Mouse (Mus musculus) stomach, embryonic 14.5 days (tissue): ENCODE measurements around the gene Smg5. TPM values are rescaled to one million over a fixed set of nuclear protein-coding genes. Genes with fewer than 3 reads are reported as not detected.
"Not testable (repeated sequence)": the region's sequence is repeated elsewhere in the genome, so short reads cannot be mapped to it uniquely, and the experiment has no call there.

Source experiments
- ATAC-seq: fragments of 200-750 bp; cut with Nextera tagmentation; 2 replicates; pipeline ENCODE4 v1.8.0; 2017; ENCODE audit warnings: low read depth, moderate TSS enrichment; ENCODE audit not compliant: insufficient number of reproducible peaks, insufficient read depth, low FRiP score
- H3K27ac ChIP-seq: fragments of 300-500 bp; sonication (generic); 2 replicates; pipeline ENCODE4 v1.5.1; 2014; ENCODE audit warnings: mild to moderate bottlenecking, low read length, moderate library complexity, mixed read lengths
- H3K27me3 ChIP-seq: fragments of 300-500 bp; sonication (generic); 2 replicates; pipeline ENCODE4 v1.6.1; 2014; ENCODE audit warnings: low read length, control low read depth, mixed read lengths; ENCODE audit not compliant: control insufficient read depth, insufficient read depth
- H3K36me3 ChIP-seq: fragments of 300-500 bp; sonication (generic); 2 replicates; pipeline ENCODE4 v1.6.1; 2014; ENCODE audit warnings: mild to moderate bottlenecking, control low read depth, low read length, moderate library complexity, mixed read lengths; ENCODE audit not compliant: control insufficient read depth, insufficient read depth
- H3K4me1 ChIP-seq: fragments of 300-500 bp; sonication (generic); 2 replicates; pipeline ENCODE4 v1.6.1; 2014; ENCODE audit warnings: low read length, control low read depth, mixed read lengths; ENCODE audit not compliant: control insufficient read depth, insufficient read depth
- H3K4me2 ChIP-seq: fragments of 300-500 bp; sonication (generic); replicated peaks from 2 replicates; pipeline ENCODE4 v1.6.1; 2014; ENCODE audit warnings: low read depth, low read length, control low read depth
- H3K4me3 ChIP-seq: fragments of 300-500 bp; sonication (generic); 2 replicates; pipeline ENCODE4 v1.5.1; 2014; ENCODE audit warnings: low read depth, low read length, control low read depth
- H3K9ac ChIP-seq: fragments of 300-500 bp; sonication (generic); replicated peaks from 2 replicates; pipeline ENCODE4 v1.6.1; 2014; ENCODE audit warnings: low read depth, mild to moderate bottlenecking, control low read depth, low read length, moderate library complexity, mixed read lengths
- H3K9me3 ChIP-seq: fragments of 300-500 bp; sonication (generic); 2 replicates; pipeline ENCODE4 v1.6.1; 2016; ENCODE audit warnings: low read depth, low read length, control low read depth; ENCODE audit not compliant: control insufficient read depth
- WGBS: fragments of 180-500 bp; shearing (Covaris S2); extraction: QIAGEN DNeasy Blood & Tissue Kit; methylation state at CpG from one replicate; pipeline ENCODE4 v1.1.7; 2014; 5-methylcytosine and 5-hydroxymethylcytosine counted together
- polyA plus RNA-seq: library from polyadenylated mRNA; unstranded; fragments of >200 nt; fragmentation: Nextera tagmentation; extraction: Ambion mirVana; gene quantifications from 2 replicates; pipeline ENCODE4 v1.2.1, GENCODE M21; 2014

The Smg5 gene
- polyA plus RNA-seq, 1 experiment from 2014 or later = 38.9 TPM

GRCm38 (mm10) chr3:88372643-88373042, 36.6 kb downstream of the Smg5 start, which contains the start of gene Bglap3:
Bglap3 (minus strand) TSS chr3:88372743.
- WGBS = 92% methylated on average over 9 of the region's 9 CpGs
- ATAC-seq, H3K36me3 ChIP-seq: not testable (repeated sequence)

DNA sequence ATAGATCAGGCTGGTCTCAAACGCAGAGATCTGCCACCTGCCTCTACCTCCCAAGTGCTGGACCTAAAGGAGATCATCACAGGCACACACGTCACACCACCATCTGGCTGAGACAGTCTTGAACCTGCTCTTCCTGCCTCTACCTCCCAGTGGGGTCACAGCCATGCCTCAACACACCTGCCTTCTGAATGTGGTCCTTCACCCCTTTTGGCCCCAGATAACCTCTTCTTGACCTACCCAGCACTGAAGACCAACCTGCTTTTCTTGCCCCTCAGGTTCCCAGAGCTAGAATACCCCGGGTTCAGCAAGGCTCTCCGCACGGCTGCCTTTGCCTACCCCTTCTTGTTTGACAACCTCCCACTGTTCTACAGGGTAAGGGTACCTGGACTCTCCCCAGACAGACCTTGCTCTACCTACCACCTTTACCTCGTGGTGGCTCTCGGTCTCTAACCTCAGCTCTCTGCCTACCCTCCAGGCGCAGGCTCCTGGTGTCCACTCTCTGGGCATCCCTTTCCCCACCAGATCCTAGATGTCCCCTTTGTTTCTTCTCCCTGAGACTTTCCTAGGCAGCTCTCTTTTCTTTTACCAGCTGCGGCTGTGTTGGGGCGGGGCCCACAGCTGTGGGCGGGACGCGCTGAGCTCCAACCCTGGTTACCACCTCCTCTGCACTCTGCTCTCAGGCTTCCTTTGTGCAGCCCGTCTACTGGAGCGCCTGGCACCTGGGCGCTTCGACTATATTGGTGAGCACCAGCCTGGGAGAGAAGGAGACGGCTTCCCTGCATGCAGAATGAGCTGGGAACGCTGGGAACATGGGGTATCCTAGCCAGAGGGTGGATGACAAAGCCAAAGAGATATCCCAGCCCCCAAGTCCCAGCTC, 39.9 kb downstream of the Smg5 start:
- peak overlapping the region; percentile 32 for H3K4me2 ChIP-seq
- ATAC-seq = peak; percentile 87
- not testable (repeated sequence) for H3K36me3 ChIP-seq, H3K4me1 ChIP-seq, H3K9me3 ChIP-seq, H3K27me3 ChIP-seq, H3K9ac ChIP-seq
- H3K4me3 ChIP-seq = peak overlapping the region; percentile 11; the same call in 1 of the 2 replicates
- 10% methylated on average over 16 of the region's 19 CpGs for WGBS
- H3K27ac ChIP-seq = 0 out of 2 replicates have a peak overlapping the region, but pooled peaks have one; percentile 15

More at GRCm38 (mm10) chr3:88372643-88373042, 36.6 kb downstream of the Smg5 start, which contains the start of gene Bglap3:
- not testable (repeated sequence) for H3K9ac ChIP-seq, H3K27ac ChIP-seq, H3K4me2 ChIP-seq, H3K9me3 ChIP-seq, H3K27me3 ChIP-seq, H3K4me1 ChIP-seq, H3K4me3 ChIP-seq

- 0 out of 2 replicates have a peak overlapping the region, but pooled peaks have one; percentile 15 for H3K27ac ChIP-seq
- 19% methylated on average over 5 of the region's 7 CpGs for WGBS
Observed at GRCm38 (mm10) chr3:88376644-88377043, 40.6 kb downstream of the Smg5 start.

GRCm38 (mm10) chr3:88378599-88378998, 42.5 kb downstream of the Smg5 start, which contains the start of gene Bglap2:
Bglap2 (minus strand) TSS chr3:88378699.
- H3K4me1 ChIP-seq, ATAC-seq, H3K4me2 ChIP-seq, H3K9ac ChIP-seq, H3K27ac ChIP-seq, H3K4me3 ChIP-seq, H3K27me3 ChIP-seq, H3K36me3 ChIP-seq, H3K9me3 ChIP-seq: not testable (repeated sequence)
- WGBS = 69% methylated on average over 4 of the region's 5 CpGs

More at GRCm38 (mm10) chr3:88376644-88377043, 40.6 kb downstream of the Smg5 start:
- not testable (repeated sequence) for H3K27me3 ChIP-seq, H3K9ac ChIP-seq, H3K36me3 ChIP-seq, ATAC-seq, H3K4me1 ChIP-seq, H3K9me3 ChIP-seq, H3K4me3 ChIP-seq
- peak overlapping the region; percentile 32 for H3K4me2 ChIP-seq

DNA sequence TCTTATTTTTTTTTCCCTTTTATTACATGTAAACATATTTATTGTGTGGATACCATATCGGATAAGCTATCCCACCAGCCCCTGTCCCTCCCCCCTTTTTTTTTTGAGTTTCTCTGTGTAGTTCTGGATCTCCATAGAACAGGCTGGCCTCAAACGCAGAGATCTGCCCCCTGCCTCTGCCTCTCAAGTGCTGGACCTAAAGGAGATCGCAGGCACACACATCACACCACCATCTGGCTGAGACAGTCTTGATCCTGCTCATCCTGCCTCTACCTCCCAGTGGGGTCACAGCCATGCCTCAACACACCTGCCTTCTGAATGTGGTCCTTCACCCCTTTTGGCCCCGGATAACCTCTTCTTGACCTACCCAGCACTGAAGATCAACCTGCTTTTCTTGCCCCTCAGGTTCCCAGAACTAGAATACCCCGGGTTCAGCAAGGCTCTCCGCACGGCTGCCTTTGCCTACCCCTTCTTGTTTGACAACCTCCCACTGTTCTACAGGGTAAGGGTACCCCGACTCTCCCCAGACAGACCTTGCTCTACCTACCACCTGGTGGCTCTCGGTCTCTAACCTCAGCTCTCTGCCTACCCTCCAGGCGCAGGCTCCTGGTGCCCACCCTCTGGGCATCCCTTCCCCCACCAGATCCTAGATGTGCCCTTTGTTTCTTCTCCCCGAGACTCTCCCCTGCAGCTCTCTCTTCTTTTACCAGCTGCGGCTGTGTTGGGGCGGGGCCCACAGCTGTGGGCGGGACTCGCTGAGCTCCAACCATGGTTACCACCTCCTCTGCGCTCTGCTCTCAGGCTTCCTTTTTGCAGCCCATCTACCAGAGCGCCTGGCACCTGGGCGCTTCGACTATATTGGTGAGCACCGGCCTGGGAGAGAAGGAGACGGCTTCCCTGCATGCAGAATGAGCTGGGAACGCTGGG, 45.6 kb downstream of the Smg5 start:
- not testable (repeated sequence) for H3K9me3 ChIP-seq, H3K9ac ChIP-seq, H3K27ac ChIP-seq, H3K27me3 ChIP-seq, H3K36me3 ChIP-seq, H3K4me1 ChIP-seq
- Histone ChIP-seq H3K4me3 (0 out of 2 replicates have a peak overlapping the region, but pooled peaks have one; percentile 5), H3K4me2 (peak overlapping the region; percentile 25)
- ATAC-seq = peak; percentile 83
- WGBS = 7% methylated on average over 19 of the region's 22 CpGs

DNA sequence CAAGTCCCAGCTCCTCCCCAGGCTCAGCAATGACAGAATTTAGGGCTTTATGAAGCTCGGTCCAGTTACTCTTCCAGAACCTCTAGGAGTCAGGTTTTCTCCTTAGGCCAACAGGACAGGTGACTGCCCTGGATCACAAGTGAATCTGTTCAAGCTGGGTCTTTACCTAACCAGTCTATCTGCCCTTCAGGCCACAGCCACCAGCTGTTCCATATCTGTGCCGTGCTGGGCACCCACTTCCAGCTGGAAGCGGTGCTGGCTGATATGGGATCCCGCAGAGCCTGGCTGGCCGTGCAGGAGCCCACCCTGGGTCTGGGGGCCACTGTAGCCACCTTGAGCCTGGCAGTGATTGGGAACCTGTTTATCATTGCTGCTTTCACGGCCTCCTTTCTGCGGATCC, 46.3 kb downstream of the Smg5 start:
- H3K4me3 ChIP-seq, H3K4me1 ChIP-seq, H3K36me3 ChIP-seq, H3K9ac ChIP-seq, ATAC-seq, H3K9me3 ChIP-seq, H3K27ac ChIP-seq, H3K27me3 ChIP-seq: not testable (repeated sequence)
- WGBS = 22% methylated on average over 1 of the region's 7 CpGs
- H3K4me2 ChIP-seq = peak overlapping the region; percentile 25; the same call in 1 of the 2 replicates

- no peak within 1 kb of the TSS for H3K9ac ChIP-seq
- H3K9me3 ChIP-seq = no peaks in the 10 kb centered on the region
- no peaks in the 10 kb centered on the region for H3K36me3 ChIP-seq
- H3K27ac ChIP-seq = no peak within 1 kb of the TSS
- no peaks in the 10 kb centered on the region for H3K27me3 ChIP-seq
- no peaks in the 10 kb centered on the region for H3K4me1 ChIP-seq
- H3K4me2 ChIP-seq = no peak within 1 kb of the TSS
- ATAC-seq = no peak
- H3K4me3 ChIP-seq = no peak within 1 kb of the TSS
- WGBS = 77% methylated on average over 5 of the region's 5 CpGs
Observed at GRCm38 (mm10) chr3:88384364-88384763, 48.3 kb downstream of the Smg5 start, which contains the start of gene Bglap. Bglap (minus strand) TSS chr3:88384464.

DNA sequence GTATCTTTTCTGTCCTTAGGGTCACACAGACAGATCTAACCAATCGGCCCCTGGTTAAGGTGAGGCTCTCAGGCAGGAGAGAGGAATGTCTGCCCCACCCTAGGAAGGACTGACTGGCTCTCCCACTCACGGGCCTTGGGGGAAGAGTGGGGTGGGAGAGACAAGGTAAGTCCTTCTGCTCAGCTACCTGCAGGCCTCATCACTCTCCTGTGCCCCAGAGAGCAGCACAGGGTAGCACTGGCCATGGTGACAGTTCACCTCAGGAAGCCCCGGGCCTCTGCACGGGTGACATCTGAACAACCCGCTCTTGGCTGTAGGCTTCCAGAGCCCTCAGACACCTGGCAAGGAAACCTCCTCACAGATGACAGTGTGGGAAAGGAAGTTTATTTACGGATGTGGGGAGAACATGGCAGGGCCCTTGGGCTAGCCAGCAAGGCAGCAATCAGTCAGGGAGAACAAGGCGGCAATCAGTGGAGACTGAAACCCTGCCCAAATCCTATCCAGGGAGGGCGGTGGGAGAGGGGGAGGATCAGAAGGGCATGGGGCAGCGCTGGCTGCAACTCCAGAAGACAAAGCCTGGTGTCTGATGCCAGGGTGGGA, 57.8 kb downstream of the Smg5 start:
- Histone ChIP-seq H3K27ac (no peak overlapping the region), H3K4me2 (no peak overlapping the region), H3K27me3 (no peaks in the 10 kb centered on the region), H3K36me3 (peaks cover 4% of the 10 kb centered on the region), H3K9me3 (no peaks in the 10 kb centered on the region; the same call in 1 of the 2 replicates), H3K9ac (no peak overlapping the region), H3K4me3 (no peak overlapping the region), H3K4me1 (no peaks in the 10 kb centered on the region)
- no peak for ATAC-seq
- WGBS = 86% methylated on average over 9 of the region's 9 CpGs
